Mouse (Mus musculus) cortical plate, adult 2 months (tissue): ENCODE results near the gene Hoxa5.

Source experiments
- CTCF ChIP-seq: fragments of 200-500 bp; IDR thresholded peaks from 2 replicates; pipeline ENCODE4 v1.5.1; 2011; ENCODE audit warnings: mild to moderate bottlenecking, control low read depth, low read length; ENCODE audit not compliant: insufficient read depth; ENCODE audit errors: extremely low read depth
- POLR2A ChIP-seq: fragments of 200-500 bp; IDR thresholded peaks from 2 replicates; pipeline ENCODE4 v1.6.1; 2011; ENCODE audit warnings: mild to moderate bottlenecking, low read length, control low read depth; ENCODE audit not compliant: insufficient read depth; ENCODE audit errors: extremely low read depth

- TF ChIP-seq POLR2A (no peak), CTCF (no peak)
These were observed 1.3 kb downstream of the Hoxa5 start for GRCm38 (mm10) chr6:52203121-52203370.
